Mouse (Mus musculus) hindbrain, embryonic 15.5 days (tissue): Measurements from ENCODE around the gene Ctf2. TPM values are rescaled to one million over a fixed set of nuclear protein-coding genes. Genes with fewer than 3 reads are reported as not detected.

Experiments
- ATAC-seq: fragments of 200-750 bp; cut with Nextera tagmentation; 2 replicates; pipeline ENCODE4 v1.8.0; 2017; ENCODE audit warnings: low read depth, moderate number of reproducible peaks, moderate TSS enrichment; ENCODE audit not compliant: low FRiP score
- H3K27ac ChIP-seq: fragments of 300-500 bp; sonication (generic); replicated peaks from 2 replicates; pipeline ENCODE4 v1.5.1; 2015; ENCODE audit warnings: mild to moderate bottlenecking, inconsistent platforms
- H3K27me3 ChIP-seq: fragments of 300-500 bp; sonication (generic); 2 replicates; pipeline ENCODE4 v1.6.1; 2015; ENCODE audit warnings: control low read depth, inconsistent platforms
- H3K36me3 ChIP-seq: fragments of 300-500 bp; sonication (generic); 2 replicates; pipeline ENCODE4 v1.6.1; 2015; ENCODE audit warnings: control low read depth, inconsistent platforms
- H3K4me1 ChIP-seq: fragments of 300-500 bp; sonication (generic); replicated peaks from 2 replicates; pipeline ENCODE4 v1.6.1; 2015; ENCODE audit warnings: control low read depth, inconsistent platforms
- H3K4me2 ChIP-seq: fragments of 300-500 bp; sonication (generic); 2 replicates; pipeline ENCODE4 v1.6.1; 2015; ENCODE audit warnings: moderate library complexity, mild to moderate bottlenecking, inconsistent platforms
- H3K4me3 ChIP-seq: fragments of 300-500 bp; sonication (generic); 2 replicates; pipeline ENCODE4 v1.5.1; 2015; ENCODE audit warnings: mild to moderate bottlenecking, inconsistent platforms
- H3K9ac ChIP-seq: fragments of 300-500 bp; sonication (generic); 2 replicates; pipeline ENCODE4 v1.6.1; 2015; ENCODE audit warnings: inconsistent platforms
- H3K9me3 ChIP-seq: fragments of 300-500 bp; sonication (generic); 2 replicates; pipeline ENCODE4 v1.6.1; 2016; ENCODE audit warnings: control low read depth, inconsistent platforms
- WGBS: fragments of 180-500 bp; shearing (Covaris S2); methylation state at CpG from one replicate; pipeline ENCODE4 v1.1.7; 2015; 5-methylcytosine and 5-hydroxymethylcytosine counted together
- microRNA counts: library from miRNA; unstranded; fragments of <30 nt; microRNA quantifications from one replicate; lab custom pipeline; 2016
- microRNA-seq: library from miRNA; unstranded; fragments of <30 nt; microRNA quantifications from one replicate; pipeline ENCODE4, GENCODE M21; 2016
- polyA plus RNA-seq: library from polyadenylated mRNA; unstranded; fragments of >200 nt; fragmentation: Nextera tagmentation; extraction: Ambion mirVana; gene quantifications from 2 replicates; pipeline ENCODE4 v1.2.1, GENCODE M21; 2015

The Ctf2 gene
- polyA plus RNA-seq, 1 experiment from 2014 or later, result 0.35 TPM

DNA sequence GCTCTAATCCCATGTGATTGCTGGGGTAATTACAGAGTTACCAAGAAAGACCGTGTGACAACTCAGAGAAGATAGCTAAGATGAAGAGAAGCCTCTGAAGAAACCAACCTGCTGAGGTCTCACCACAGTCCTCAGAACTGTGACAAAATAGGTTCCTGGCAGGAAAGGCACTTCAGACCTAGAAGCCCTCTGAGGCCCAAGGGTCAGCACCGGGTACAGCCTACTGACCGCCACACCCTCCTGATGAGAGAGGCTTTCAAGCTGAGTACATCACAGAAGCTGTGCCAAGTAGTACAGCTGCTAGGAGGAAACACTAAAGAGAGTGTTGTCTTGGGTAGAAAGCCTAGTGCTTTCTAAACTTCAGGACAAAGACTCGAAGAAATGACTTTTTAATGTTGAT lies 59.2 kb downstream of the Ctf2 start:
- Histone ChIP-seq H3K27me3 (no peaks in the 10 kb centered on the region), H3K27ac (no peak overlapping the region), H3K36me3 (no peaks in the 10 kb centered on the region), H3K9me3 (no peaks in the 10 kb centered on the region), H3K4me3 (no peak overlapping the region), H3K4me2 (no peak overlapping the region), H3K4me1 (peaks cover 10% of the 10 kb centered on the region), H3K9ac (no peak overlapping the region)
- no peak for ATAC-seq
- 73% methylated on average over 4 of the region's 4 CpGs for WGBS

DNA sequence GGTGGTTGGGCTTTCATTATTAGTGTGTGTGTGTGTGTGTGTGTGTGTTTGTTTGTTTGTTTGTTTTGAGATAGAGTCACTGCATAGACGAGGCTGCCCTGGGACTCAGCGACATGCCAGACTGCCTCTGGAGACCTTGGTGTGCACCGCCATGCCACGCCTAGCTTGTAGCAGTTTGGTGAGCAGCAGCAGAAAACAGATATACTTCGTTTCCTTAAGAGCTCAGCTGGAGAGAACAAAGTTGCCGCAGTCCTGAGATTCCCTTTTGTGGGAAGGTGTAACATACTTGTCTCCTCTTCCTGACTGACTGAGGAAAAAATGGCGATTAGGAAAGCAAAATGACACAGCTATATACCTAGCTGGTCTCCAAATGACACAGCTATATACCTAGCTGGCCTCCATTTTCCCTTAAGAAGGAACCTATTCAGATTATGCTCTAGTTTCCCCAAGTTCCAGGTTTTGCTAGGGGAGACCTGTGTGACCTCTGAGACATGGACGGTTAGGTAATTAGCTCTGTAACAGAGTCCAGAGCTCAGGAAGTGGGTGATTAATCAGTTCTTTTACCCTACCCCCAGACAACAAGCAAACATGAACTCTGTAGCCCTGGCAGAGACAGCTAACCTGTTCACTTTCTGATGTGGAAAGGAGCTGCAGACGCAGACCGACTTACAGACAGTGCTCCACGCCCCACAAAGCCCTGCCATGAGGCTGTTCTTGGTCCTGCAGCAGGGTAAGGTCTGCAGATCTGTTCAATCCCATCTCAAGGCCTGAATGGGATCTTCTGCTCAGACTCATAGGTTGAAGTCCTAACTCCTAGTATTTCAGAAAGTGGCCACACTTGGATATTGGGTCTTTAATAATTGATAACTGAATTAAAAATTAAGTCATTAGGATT lies 59.8 kb downstream of the Ctf2 start:
- no peak for ATAC-seq
- Histone ChIP-seq H3K27ac (no peak overlapping the region), H3K9me3 (no peaks in the 10 kb centered on the region), H3K4me2 (no peak overlapping the region), H3K36me3 (no peaks in the 10 kb centered on the region), H3K9ac (no peak overlapping the region), H3K27me3 (no peaks in the 10 kb centered on the region), H3K4me1 (peaks cover 10% of the 10 kb centered on the region), H3K4me3 (no peak overlapping the region)
- WGBS, result 82% methylated on average over 11 of the region's 11 CpGs

MicroRNAs within 50 kb of the gene (microRNA counts, 519-probe panel; counts per million panel counts)
- microRNA mmu-miR-762 (lab: Ali Mortazavi, UCI), result 2,428 counts per million, percentile 36 among the panel's probes with 10 or more counts

Small RNAs within 50 kb of the gene (microRNA-seq; reads per million reads assigned to microRNA genes)
- gene Mir762, result not detected

Other genes starting within 250 kb of the Ctf2 start
- 57.2 and 57.4 TPM in 2 replicates for gene Srcap, start 220.2 kb downstream of the Ctf2 start, polyA plus RNA-seq
- 14.7 and 15.6 TPM in 2 replicates for gene Gm42715, start 212.6 kb downstream of the Ctf2 start, polyA plus RNA-seq
- 7.6 and 10.3 TPM in 2 replicates for gene Tmem265, start 170.8 kb downstream of the Ctf2 start, polyA plus RNA-seq
- gene Phkg2, start 158.8 kb downstream of the Ctf2 start, polyA plus RNA-seq, result 59.3 and 59.4 TPM in 2 replicates
- gene Ccdc189, start 143.6 kb downstream of the Ctf2 start, polyA plus RNA-seq, result 10.1 and 12.2 TPM in 2 replicates
- 41.4 and 44.9 TPM in 2 replicates for gene Rnf40, start 143.4 kb downstream of the Ctf2 start, polyA plus RNA-seq
- 18.7 and 19.1 TPM in 2 replicates for gene Zfp629, start 116.4 kb downstream of the Ctf2 start, polyA plus RNA-seq
- 53.2 and 55.1 TPM in 2 replicates for gene Bcl7c, start 23.2 kb downstream of the Ctf2 start, polyA plus RNA-seq
- 3.8 and 5.4 TPM in 2 replicates for gene Ctf1, start 19.4 kb downstream of the Ctf2 start, polyA plus RNA-seq
- gene Fbxl19, start 12.4 kb upstream of the Ctf2 start, polyA plus RNA-seq, result 10.0 and 10.5 TPM in 2 replicates
- gene Orai3, start 37.6 kb upstream of the Ctf2 start, polyA plus RNA-seq, result 9.2 and 10.4 TPM in 2 replicates
- 20.0 and 20.1 TPM in 2 replicates for gene Setd1a, start 44.5 kb upstream of the Ctf2 start, polyA plus RNA-seq
- gene Gm49388, start 53.4 kb upstream of the Ctf2 start, polyA plus RNA-seq, result not detected in 2 replicates
- gene Hsd3b7, start 68.4 kb upstream of the Ctf2 start, polyA plus RNA-seq, result 9.7 and 10.5 TPM in 2 replicates
- gene Stx4a, start 92.1 kb upstream of the Ctf2 start, polyA plus RNA-seq, result 21.5 and 22.4 TPM in 2 replicates
- gene Stx1b, start 92.4 kb upstream of the Ctf2 start, polyA plus RNA-seq, result 63.4 and 72.5 TPM in 2 replicates
- gene Zfp646, start 144.1 kb upstream of the Ctf2 start, polyA plus RNA-seq, result 9.3 and 9.8 TPM in 2 replicates
- 35.1 and 36.9 TPM in 2 replicates for gene Zfp668, start 144.7 kb upstream of the Ctf2 start, polyA plus RNA-seq
- 1.2 and 1.5 TPM in 2 replicates for gene Prss53, start 158.8 kb upstream of the Ctf2 start, polyA plus RNA-seq
- gene Gm21974, start 163.3 kb upstream of the Ctf2 start, polyA plus RNA-seq, result not detected in 2 replicates
- 69.6 and 71.5 TPM in 2 replicates for gene Vkorc1, start 163.5 kb upstream of the Ctf2 start, polyA plus RNA-seq
- gene Bckdk, start 171.9 kb upstream of the Ctf2 start, polyA plus RNA-seq, result 61.6 and 65.4 TPM in 2 replicates
- gene Kat8, start 180.3 kb upstream of the Ctf2 start, polyA plus RNA-seq, result 47.3 and 47.7 TPM in 2 replicates
- 0.54 TPM in 2 replicates for gene Prss8, start 197.9 kb upstream of the Ctf2 start, polyA plus RNA-seq
- 12.6 and 14.8 TPM in 2 replicates for gene Prss36, start 214.6 kb upstream of the Ctf2 start, polyA plus RNA-seq
- 357 and 368 TPM in 2 replicates for gene Fus, start 235.3 kb upstream of the Ctf2 start, polyA plus RNA-seq